Mouse (Mus musculus) cortical plate, adult 2 months (tissue): Measurements from ENCODE around the gene Fstl3. TPM values are rescaled to one million over a fixed set of nuclear protein-coding genes. Genes with fewer than 3 reads are reported as not detected.
"Not testable (repeated sequence)": the region's sequence is repeated elsewhere in the genome, so short reads cannot be mapped to it uniquely, and the experiment has no call there.

Source experiments
- H3K27ac ChIP-seq: fragments of 200-500 bp; 2 replicates; pipeline ENCODE4 v1.5.1; 2012; ENCODE audit warnings: low read length, control low read depth, inconsistent platforms; ENCODE audit not compliant: insufficient read depth
- H3K4me1 ChIP-seq: fragments of 200-500 bp; 2 replicates; pipeline ENCODE4 v1.6.1; 2011; ENCODE audit warnings: low read length; ENCODE audit not compliant: control insufficient read depth, insufficient read depth
- H3K4me3 ChIP-seq: fragments of 200-500 bp; 2 replicates; pipeline ENCODE4 v1.5.1; 2011; ENCODE audit warnings: mild to moderate bottlenecking, low read length, control low read depth; ENCODE audit not compliant: insufficient read depth
- CTCF ChIP-seq: fragments of 200-500 bp; IDR thresholded peaks from 2 replicates; pipeline ENCODE4 v1.5.1; 2011; ENCODE audit warnings: mild to moderate bottlenecking, control low read depth, low read length; ENCODE audit not compliant: insufficient read depth; ENCODE audit errors: extremely low read depth
- POLR2A ChIP-seq: fragments of 200-500 bp; IDR thresholded peaks from 2 replicates; pipeline ENCODE4 v1.6.1; 2011; ENCODE audit warnings: mild to moderate bottlenecking, low read length, control low read depth; ENCODE audit not compliant: insufficient read depth; ENCODE audit errors: extremely low read depth
- polyA plus RNA-seq: library from polyadenylated mRNA; depleted of rRNA; stranded (reverse); fragments of >200 nt; gene quantifications from 2 replicates; pipeline ENCODE4 v1.2.3, GENCODE M21; 2012

Fstl3 gene
- polyA plus RNA-seq, 1 experiment: 5.9 TPM

DNA sequence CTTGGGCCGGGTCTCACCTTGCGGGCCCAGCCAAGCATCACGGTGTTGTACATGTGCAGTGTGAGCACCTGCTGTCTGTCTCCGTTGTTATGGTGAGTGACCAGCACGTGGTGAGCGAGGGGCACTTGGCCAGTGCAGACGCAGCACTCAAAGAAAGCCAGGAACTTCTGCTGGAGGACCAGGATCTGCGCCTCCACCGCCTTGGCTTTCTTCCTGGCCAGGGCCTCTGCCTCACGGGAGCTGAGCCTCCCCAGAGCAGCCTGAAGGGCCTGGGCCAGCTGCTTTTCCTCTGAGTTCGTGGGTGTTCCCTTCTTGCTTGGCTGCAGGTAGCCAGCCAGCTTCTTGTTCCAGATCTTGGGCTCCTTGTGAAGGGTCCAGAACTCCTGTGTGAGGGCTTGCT lies 33.9 kb upstream of the Fstl3 start:
- no peak overlapping the region for H3K27ac ChIP-seq
- TF ChIP-seq CTCF (no peak), POLR2A (no peak)
- peaks cover 3% of the 10 kb centered on the region for H3K4me1 ChIP-seq
- H3K4me3 ChIP-seq: no peak overlapping the region

- Histone ChIP-seq H3K27ac (no peak overlapping the region), H3K4me1 (peaks cover 3% of the 10 kb centered on the region), H3K4me3 (no peak overlapping the region)
- TF ChIP-seq CTCF (no peak), POLR2A (no peak)
These were observed 33.3 kb upstream of the Fstl3 start for GRCm38 (mm10) chr10:79743650-79744365.

GRCm38 (mm10) chr10:79745411-79745810 lies 31.7 kb upstream of the Fstl3 start:
- no peak overlapping the region for H3K27ac ChIP-seq
- TF ChIP-seq POLR2A (no peak), CTCF (no peak)
- H3K4me3 ChIP-seq: peak overlapping the region; percentile 72; the same call in 1 of the 2 replicates
- H3K4me1 ChIP-seq: peaks cover 3% of the 10 kb centered on the region

DNA sequence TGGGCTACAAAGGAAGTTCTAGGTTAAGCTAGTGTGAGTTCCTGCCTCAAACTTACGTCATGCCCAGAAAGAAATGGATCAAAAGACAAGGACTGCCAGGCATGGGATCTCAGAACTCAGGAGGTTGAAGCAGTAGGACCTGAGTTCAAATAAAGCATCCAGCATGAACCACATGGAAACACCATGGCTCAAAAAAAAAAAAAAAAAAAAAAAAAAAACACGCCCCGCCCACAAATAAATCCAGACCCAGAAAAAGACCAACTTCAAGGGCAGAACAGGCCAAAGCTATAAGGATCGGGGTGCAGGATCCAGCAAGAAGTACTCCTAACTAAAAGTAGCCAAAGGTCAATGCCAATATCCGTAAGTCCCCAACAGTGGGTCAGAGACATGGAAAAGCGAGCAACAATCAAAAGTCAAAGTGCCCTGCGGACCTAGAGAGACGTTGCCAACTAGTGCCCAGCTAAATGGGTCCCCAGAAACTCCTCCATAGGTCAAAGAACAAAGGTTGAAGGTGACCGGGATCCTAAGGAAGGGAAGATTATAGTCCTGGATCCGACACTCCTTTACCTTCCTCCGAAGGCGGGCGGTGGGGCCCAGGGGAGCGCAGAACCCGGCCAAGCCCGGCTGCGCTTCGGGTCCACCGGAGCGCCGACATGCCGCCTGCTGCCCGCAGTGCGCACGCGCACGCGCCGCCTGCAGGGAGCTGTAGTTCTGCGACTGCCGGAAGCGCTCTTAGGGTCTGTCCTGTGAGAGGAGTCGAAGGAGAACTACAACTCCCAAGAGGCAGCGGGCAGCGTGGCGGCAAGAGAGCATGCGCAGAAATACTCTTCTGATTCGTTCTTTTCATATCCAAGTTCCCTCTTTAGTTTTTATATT lies 30.9 kb upstream of the Fstl3 start, which contains the start of gene Polrmt:
TSS of gene Polrmt (minus strand) at position 684 of the 876 bp plus-strand sequence.
- peak; percentile 61; the same call in 1 of the 2 replicates for TF ChIP-seq POLR2A
- no peak for TF ChIP-seq CTCF
- Histone ChIP-seq H3K4me1 (peaks cover 3% of the 10 kb centered on the region), H3K4me3 (peak within 1 kb of the TSS; percentile 72), H3K27ac (no peak within 1 kb of the TSS)

DNA sequence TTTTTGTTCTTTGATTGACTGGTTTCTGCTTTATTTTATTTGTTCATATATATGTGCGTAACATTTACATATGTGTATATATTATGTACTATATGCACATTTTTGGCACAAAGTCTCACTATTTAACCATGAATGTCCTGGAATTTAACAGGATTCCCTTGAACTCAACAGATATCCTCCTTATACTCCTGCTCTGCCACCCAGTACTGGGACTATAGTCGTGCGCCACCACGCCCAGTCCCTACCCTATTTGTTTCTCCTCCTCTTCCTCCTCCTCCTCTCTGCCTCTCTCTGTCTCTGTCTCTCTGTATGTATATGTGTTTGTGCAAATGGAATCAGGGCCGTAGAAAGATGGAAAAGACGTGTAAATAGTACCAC lies 30.3 kb upstream of the Fstl3 start:
- H3K4me1 ChIP-seq: peaks cover 3% of the 10 kb centered on the region
- H3K4me3 ChIP-seq: no peak overlapping the region; the same call in 1 of the 2 replicates
- TF ChIP-seq POLR2A (no peak), CTCF (no peak)
- H3K27ac ChIP-seq: no peak overlapping the region

DNA sequence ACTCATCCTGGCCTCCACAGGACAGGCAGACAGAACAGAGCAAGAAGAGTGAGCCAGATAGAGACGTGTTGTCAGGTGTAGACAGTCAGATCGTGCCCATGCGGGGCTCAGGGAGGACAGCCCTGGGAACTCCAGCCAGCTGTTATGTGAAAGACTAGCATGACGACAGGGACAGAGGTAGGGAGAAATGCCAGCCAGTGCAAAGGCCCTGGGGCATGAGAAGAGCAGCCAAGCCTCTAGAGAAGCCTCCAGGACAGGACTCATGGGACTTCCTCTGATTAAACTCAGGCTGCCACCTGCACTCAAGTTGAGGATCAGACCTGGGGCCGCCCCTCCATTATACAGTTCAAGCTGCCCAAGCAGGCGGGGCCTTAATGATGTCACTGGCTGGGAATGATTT lies 28.6 kb upstream of the Fstl3 start:
- Histone ChIP-seq H3K4me3 (no peak overlapping the region), H3K27ac (no peak overlapping the region), H3K4me1 (peaks cover 3% of the 10 kb centered on the region)
- TF ChIP-seq POLR2A: no peak
- no peak for TF ChIP-seq CTCF

DNA sequence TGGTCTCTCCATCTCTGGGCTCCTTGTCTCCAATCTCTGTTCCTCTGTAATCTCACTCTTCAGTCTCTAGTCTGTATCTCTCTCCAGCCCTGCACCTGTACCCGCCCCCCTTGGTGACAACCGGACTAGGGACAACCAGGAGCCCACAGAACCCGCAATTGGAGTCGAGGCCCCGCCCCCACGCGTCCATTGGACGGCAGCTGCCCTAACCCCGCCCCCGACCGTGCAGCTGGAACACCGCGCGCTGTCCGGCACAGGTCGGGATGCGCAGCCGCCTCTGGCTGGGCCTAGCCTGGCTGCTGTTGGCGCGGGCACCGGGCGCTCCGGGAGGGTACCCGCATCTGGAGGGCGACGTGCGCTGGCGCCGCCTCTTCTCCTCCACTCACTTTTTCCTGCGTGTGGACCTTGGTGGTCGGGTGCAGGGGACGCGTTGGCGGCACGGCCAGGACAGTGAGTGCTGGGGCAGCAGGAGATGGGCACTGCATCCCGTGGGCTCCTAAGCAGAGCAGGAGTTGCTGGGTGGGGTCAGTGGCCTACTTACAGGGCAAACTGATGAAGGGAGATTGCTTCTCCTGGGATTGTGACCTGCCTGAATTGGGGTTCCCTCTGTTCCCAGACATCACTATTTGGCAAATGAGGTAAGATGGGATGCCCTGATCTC lies 22.1 kb upstream of the Fstl3 start, which contains the start of gene Fgf22:
TSS of gene Fgf22 (plus strand) at position 221 of the 661 bp plus-strand sequence.
- TF ChIP-seq POLR2A (no peak), CTCF (no peak)
- no peaks in the 10 kb centered on the region for H3K4me1 ChIP-seq
- peak within 1 kb of the TSS; percentile 45 for H3K4me3 ChIP-seq
- H3K27ac ChIP-seq: no peak within 1 kb of the TSS

GRCm38 (mm10) chr10:79755854-79756253 lies 21.2 kb upstream of the Fstl3 start:
- Histone ChIP-seq H3K4me1 (no peaks in the 10 kb centered on the region), H3K4me3 (no peak overlapping the region; the same call in 1 of the 2 replicates), H3K27ac (no peak overlapping the region)
- TF ChIP-seq POLR2A (no peak), CTCF (no peak)

DNA sequence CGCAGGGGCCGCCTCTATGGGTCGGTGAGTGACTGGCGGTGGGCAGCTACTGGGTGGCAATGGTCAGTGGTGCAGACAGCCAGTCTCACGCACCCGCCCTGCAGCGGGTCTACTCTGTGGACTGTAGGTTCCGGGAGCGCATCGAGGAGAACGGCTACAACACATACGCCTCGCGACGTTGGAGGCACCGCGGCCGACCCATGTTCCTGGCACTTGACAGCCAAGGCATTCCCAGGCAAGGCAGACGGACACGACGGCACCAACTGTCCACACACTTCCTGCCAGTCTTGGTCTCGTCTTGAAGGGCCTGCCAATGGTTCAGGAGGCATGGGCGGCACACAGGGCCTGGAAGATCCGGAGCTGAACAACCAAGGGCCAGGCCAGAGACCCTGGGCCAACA lies 20.4 kb upstream of the Fstl3 start:
- H3K4me3 ChIP-seq: no peak overlapping the region
- no peak overlapping the region for H3K27ac ChIP-seq
- H3K4me1 ChIP-seq: no peaks in the 10 kb centered on the region
- TF ChIP-seq POLR2A: no peak
- no peak for TF ChIP-seq CTCF

DNA sequence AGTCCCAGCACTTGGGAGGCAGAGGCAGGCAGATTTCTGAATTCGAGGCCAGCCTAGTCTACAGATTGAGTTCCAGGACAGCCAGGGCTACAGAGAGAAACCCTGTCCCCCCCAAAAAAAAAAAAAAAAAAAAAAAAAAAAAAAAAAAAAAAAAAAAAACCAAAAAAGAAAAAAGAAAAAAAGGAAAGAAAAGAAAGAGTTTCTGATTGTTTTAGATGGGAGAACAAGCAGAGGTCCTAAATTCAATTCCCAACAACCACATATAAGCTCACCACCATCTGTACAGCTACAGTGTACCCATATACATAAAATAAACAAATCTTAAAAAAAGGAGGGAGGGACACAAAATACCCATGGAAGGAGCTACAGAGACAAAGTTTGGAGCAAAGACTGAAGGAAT lies 17.4 kb upstream of the Fstl3 start:
- not testable (repeated sequence) for H3K4me1 ChIP-seq, H3K4me3 ChIP-seq, H3K27ac ChIP-seq
